Mouse (Mus musculus) right cerebral cortex, postnatal 10 days (tissue): ENCODE measurements around the gene Gpr108.
"Not testable (repeated sequence)": the region's sequence is repeated elsewhere in the genome, so short reads cannot be mapped to it uniquely, and the experiment has no call there.

Experiments used
- DNase-seq, 2 experiments: peaks; one replicate each; pipeline ENCODE4 v3.0.0; 2021; ENCODE audit warnings: low spot score in 2 of 2

Gpr108 gene

DNA sequence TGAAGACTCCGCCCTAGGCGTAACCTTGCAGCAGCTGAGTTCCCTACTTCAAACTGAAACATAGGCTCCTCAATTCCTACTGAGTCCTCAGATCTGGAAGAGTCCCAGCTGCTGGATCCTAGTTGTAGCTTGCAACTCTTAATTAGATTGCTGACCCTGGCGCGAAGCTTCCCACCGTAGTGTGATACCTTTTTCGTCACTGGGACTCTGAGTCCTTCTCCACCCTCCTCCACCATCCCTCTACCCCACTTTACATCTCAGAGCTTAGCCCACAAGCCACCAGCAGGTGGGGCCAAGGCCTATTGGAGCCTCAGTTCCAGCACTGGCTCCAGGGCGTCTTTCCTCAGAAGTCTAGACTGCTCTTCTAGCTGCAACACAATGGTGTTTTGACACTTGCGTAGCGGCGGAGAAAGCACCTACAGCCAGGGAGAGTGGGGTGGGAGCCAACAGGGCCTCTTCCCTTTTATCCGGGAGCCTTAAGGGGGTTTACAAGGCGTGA is at the start of gene Gpr108:
TSS of gene Gpr108 (minus strand) at position 246 of the 499 bp plus-strand sequence.
- DNase-seq = peak; percentile 93 to 94

DNA sequence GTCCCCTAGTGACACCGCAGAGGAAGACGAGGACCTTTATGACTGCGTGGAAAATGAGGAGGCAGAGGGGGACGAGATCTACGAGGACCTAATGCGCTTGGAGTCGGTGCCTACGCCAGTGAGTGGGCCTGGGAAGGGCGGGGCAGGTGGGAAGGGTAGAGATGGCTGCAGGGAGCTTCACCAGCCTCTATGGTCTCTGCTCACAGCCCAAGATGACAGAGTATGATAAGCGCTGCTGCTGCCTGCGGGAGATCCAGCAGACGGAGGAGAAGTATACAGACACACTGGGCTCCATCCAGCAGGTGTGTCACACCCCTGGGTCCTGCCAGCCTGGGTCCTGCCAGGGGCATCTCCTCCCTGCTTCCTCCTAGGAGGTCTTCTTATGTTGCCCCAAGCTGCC is 48.8 kb upstream of the Gpr108 start:
- no peak for DNase-seq

DNA sequence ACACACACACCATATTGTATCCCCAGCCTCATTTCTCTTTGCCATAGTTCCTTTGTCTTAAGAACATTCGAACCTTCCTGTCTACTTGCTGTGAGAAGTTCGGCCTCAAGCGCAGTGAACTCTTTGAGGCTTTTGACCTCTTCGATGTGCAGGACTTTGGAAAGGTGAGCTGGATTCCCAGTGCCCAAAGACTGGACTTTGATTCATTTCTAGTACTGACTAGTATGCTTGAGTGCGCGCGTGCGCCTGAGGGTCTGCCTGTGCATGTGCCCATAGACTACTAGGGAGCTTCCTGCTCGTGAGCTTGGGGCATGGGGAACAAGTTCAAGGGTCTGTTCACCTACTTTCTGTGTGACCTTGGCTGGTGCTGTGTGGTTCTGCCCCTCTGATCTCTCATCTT is 47.7 kb upstream of the Gpr108 start:
- no peak for DNase-seq

DNA sequence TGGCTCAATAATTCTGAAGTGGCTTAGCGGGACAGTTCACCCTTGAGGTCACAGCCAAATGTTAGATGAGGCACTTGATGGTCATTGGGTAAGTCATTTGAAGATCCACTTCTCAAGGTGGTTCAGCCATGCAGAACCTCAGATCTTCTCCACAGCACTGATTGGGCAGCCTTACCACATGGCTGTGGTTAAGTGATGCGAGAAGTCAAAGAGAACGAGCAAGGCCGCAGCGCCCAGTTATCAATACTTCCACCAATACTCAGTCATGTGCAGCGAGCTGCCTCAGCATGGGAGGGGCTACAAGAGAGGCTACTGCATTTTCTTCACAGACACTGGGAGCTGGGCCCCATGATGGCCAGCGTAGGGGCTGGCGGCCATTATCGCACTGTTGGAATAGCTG is 44.7 kb upstream of the Gpr108 start:
- DNase-seq = no peak

DNA sequence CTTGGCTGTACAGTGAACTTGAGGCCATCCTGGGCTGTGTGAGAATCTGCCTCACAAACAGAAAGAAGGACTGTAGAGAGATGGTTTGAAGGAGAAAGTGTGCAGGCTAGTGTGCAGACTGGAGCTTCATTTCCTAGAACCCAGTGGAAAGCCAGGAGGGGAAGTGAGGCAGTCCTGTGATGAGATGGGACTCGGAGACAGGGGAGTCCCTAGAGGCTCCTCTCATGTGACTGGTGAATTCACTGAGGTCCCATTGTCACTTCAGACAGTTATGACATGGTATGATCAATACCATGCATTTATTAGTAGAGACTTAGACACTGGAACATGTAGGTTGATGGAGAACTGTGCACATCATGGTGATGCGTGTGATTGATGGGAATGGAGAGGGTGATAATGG is 44.1 kb upstream of the Gpr108 start:
- no peak for DNase-seq

DNA sequence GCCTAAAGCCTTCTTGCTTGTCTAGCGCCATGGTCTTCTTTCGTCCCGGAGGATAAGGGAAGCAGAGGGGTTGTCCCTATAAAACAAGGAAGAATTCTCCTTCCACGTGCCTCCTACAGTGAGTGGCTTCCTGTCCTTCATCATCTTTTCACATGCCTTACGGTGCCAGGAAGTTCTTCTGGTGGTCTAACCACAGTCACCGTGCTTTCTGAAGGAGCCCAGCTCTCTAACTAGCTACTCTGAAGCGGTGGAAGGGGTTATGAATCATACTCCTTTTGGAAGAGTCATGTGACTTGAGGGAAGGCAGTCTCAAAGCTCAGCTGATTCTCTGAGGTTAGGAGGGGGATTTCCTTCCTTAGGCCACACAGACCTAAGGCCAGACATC is 42.4 kb upstream of the Gpr108 start:
- no peak for DNase-seq

DNA sequence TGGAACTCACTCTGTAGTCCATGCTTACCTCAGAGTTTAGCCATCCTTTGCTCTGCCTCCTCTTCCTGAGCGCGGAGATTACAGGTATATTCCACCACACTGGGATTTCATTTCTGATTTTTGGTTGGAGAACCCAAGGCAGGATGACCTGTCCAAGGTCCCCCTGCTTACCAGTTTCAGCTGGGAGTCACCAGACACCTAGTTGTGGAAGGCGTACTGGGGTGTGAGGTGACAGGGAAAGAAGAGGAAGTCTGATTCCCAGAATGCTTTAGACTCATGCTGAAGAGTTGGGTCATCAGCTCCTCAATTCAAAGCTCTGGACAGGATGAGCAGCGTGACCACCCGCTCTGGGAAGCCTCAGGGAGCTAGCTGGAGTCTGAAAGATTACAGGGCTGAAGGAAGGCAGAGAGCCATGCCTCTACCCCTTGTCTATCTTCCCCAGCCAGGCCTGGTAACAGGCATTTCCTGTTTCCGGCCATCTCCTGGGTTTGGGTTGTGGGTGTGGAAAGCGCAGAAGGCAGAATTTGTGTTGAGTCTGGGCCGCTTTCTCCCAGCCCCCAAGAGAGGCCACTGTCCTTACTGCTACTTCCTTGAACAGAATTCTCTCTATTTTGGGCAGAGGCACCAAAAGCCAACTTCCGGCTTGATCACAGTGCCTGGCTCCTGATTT is 41.9 kb upstream of the Gpr108 start:
- DNase-seq = peak; percentile 57 to 62

DNA sequence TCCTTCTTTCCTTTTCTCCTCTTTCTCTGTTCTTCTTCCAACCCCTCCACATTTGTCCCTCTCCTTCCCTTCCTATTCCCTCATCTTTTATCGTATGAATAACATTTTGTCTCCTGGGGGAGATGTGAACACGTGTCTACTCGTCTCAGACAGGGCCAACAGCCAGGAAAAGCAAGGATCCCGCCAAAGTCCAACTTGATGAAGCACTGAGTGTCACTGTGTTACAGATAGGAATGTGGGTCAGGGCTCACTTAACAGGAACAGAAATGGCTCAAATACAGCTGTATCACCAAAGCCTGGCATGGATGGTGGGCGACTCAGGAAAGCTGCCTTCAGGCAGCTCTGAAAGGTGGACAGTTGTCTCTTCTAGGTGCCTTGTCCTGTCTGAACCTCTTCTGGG is 41.0 kb upstream of the Gpr108 start:
- DNase-seq = no peak

DNA sequence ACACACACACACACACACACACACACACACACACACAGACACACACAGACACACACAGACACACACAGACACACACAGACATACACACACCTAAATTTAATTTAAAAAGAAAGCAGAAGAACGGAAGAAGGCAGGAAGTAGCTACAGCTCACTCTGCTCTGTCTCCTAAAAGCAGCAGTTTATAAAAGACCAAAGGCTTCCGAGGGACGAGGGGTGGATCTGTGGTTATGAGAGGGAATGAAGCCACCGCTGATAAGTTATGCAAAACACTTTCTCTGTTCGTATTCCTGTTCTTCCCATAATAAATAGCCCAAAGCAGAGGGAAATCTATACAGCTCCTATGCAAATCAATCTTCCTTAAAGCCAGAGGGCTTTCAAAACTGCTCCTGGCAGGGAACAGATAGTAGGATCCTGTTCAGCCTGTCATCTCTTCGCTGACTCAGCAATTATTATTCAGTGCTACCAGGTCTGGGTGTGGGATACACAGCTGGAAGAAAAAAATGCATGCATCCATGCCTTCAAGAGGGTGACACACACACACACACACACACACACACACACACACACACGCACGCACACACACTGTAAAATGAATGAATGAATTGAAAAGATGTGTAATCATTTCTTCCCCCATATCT is 38.6 kb upstream of the Gpr108 start:
- DNase-seq = no peak

DNA sequence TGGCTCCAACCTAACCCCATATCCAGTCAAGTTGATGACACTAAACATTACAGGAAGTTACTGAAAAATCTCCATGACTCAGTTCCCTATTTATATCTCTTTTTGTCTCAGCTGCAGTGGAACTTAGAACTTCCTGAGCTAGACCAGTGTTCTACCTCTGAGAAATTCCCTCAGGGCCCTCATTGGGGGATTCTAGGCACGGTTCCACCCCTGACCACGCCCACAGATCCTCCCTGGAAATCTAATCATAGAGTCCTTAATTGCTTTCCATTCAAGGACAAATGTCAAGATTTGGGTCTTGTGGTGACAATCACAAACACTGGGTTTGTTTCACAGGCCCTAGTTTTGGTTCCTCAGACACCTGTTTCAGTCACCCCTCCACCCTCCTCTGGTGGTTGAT is 36.8 kb upstream of the Gpr108 start:
- no peak for DNase-seq

DNA sequence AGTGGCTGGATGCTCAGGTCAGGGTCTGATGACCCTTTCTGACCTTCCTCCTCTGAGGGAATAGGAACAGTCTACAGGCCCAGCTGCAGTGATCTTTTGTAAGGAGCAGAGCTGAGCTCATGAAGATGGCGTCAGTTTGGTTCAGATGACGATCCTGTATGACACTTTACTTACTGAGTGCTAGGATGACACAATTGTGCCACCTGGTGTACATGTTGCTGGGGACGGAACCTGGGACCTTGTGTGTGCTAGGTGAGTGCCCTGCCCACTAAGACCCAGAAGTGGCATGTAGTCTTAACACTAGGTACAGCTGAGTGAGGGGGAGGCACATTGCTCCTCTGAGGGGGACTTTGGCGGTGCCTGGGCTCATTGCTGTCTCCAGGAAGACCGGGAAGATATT is 35.7 kb upstream of the Gpr108 start:
- DNase-seq = no peak

DNA sequence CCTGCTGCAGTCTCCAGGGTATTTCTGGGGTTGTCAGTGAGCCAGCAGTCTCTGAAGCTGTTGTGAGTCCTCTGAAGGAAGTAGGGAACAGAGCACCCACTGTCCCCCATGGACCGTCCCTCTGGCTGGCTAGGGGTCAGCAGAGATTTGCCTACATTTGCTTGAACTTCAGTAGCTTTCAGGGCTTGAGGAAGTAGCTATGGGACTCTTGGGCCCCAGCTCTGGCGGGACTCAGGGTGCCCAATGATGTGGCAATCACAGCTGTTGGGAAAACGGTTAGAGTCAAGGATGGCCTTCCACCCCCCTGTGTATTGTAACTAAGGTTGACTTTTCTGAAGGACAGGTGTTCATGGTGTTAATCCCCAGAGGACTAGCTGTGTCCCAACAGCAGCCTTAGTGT is 32.2 kb upstream of the Gpr108 start:
- peak in 1 of 2 experiments; percentile 42 for DNase-seq

DNA sequence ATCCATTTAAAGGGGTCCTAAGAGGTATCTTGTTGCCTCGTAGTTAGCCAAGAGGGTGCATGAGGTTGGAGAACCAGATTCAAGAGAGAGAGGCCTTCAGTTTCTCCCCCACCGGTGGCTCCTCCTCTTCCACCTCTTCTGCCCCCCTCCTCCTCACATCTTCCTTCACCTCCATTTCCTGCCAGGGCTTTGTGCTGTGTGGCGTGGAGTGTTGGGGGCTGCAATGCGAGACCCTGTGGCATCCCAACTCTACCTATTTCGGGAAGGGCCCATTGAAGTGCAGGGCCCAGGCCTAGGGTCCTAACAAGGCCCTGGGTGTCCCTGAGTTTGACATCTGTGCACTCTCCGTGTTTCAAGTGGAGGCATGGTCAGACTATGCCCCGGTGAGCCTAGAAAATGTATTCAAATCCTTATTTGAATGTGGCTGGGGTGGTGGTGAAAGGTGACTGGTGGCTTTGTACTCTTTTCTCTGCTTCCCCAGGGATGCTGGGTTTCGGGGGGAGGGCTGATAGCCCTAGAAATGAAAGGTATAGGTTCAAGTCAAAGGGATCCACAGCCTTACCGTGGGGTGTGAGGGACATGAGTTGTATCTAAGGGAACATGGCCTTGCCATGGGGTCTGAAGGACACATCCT is 31.5 kb upstream of the Gpr108 start:
- no peak for DNase-seq

DNA sequence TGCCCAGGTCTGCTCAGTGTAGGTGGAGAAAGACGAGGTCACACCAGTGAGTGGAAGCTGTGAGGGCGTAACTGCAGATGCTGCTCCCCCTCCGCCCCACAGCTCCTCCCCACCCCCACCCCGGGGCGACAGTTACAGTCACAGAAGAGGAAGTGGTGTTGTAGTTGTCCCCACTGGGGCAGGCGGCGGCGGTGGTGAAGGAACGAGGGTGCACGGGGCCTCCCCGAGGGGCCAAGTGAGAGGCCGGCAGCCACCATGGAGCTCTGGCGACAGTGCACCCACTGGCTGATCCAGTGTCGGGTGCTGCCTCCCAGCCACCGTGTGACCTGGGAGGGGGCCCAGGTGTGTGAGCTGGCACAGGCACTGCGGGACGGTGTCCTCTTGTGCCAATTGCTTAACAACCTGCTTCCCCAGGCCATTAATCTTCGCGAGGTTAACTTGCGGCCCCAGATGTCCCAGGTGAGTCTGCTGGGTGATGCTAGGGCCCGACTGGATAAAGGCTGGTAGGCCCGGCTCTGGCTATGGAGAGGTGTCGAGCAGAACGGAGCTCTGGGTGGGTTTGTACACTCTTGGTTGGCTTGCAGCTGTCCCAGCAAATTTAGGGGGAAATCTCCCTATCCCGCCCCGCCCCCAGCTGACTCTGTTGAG is 30.8 kb upstream of the Gpr108 start, which contains the start of gene Vav1:
TSS of gene Vav1 (plus strand) at position 158 of the 648 bp plus-strand sequence.
- DNase-seq = peak in 1 of 2 experiments; percentile 57

DNA sequence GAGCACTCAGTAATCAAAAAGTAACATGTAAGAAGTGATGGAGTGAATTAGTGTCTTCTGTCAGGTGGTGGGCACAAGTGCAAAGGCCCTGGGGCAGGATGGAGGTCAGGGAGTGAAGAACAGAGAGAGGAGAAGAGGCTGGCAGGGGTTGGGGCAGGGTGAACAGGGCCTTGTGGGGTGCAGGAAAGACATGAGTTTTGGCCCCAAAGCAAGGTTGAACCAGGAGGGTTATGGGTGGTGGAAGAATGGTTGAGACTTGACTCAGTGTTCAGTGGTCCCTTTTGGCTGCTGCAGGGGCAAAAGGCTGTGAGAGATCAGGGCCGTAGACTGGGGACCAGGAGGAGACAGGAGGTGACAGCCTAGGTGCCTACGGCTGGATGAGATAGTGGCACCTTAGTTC is 30.3 kb upstream of the Gpr108 start:
- no peak for DNase-seq

DNA sequence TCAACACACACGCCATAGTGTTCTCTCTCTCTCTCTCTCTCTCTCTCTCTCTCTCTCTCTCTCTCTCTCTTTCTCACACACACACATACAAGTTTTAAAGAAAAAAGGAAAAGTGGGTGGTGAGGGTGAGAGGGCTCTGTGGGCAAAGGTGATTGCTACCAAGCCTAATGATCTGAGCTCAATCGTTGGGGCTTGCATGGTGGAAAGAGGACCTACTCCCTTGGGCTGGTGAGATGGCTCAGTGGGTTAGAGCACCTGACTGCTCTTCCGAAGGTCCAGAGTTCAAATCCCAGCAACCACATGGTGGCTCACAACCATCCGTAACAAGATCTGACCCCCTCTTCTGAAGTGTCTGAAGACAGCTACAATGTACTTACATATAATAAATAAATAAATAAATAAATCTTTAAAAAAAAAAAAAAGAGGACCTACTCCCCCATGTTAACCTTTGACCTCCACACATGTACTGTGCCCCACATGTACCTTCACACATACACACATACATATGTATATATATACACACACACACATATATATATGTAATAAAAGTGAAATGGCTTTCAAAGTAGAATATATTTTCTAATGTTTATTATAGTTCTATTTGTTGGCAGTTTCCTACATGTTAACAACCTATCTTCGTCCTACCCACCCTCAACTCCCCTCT is 29.5 kb upstream of the Gpr108 start:
- not testable (repeated sequence) for DNase-seq

DNA sequence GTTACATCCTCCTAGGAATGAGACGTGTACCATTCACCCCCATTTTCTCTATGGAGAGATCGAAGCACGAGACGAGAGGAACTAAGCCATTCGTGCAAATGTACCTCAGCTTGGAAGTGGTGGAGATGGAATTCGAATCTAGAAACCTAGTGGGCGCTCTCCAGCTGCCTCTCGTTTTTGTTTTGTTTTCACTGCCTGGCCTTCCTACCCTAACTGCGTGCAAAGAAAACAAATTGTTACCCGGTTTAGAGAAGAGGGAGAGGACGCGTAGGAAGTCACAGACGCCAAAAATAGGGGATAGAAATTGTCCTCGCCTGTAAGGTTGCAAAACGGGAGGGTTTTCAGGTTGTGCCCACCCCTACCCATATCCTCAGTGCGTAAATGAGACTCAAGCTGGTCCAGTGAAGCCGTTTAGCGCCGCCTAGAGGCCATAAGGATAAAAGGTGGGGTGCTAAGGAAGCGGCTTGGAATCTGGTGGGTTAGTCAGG is 28.4 kb upstream of the Gpr108 start:
- DNase-seq = peak; percentile 83 to 87

DNA sequence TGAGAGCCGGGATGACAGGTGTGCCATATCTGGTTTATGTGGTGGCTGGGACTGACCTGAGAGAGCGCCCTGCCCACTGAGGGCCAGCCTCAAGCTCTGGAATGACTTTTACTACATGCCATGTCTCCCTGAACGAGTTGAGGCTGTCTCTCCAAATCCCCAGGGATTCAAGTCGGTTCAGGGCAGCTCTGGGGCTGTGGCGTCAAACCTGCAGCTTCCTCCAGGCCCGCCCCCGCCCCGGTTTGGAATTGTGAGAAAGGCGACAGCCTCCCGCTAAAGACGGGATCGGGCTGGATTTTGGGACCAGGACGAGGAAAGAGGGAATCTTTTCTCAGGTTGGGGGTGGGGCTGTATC is 27.7 kb upstream of the Gpr108 start:
- no peak for DNase-seq

DNA sequence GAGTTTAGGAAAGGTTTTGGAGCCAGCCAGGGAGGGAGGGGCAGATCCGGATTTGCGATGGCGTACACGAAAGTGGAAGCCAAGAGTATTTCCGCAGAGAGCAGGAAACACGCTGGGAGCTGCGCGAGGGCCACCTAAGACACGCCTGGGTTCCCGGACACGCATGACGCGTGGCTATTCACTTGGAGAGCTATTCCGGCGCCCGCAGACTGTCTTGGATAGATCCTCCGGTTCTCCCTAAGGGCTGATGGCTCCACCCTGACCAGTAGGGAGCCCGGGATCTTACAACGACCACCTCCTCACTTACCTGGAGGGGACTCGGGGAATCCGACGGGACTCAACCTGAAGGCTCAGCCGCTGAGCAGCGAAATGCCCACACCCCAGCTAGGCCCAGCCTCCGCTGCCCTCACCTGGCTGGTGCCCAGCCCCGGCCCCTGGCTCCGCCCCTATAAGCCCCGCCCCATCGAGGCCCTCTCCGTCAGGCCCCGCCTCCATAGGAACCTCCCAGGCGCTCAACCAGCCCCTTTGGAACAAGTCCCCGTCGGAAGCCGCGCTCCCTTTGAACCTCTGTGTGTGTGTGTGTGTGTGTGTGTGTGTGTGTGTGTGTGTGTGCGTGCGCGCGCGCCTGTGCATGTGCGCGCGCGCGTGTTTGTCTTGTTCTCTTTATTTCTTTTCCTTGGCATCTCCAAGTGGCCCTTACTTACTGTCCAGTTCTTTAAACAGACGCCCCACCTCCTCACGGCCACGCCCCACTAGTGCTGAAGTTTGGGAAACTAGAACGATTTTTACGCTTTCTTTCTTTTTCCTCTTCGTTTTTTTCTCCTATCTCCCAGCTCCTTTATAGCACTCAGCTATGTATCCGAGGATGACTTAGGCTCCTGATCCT is 27.1 kb upstream of the Gpr108 start:
- peak; percentile 63 to 65 for DNase-seq

DNA sequence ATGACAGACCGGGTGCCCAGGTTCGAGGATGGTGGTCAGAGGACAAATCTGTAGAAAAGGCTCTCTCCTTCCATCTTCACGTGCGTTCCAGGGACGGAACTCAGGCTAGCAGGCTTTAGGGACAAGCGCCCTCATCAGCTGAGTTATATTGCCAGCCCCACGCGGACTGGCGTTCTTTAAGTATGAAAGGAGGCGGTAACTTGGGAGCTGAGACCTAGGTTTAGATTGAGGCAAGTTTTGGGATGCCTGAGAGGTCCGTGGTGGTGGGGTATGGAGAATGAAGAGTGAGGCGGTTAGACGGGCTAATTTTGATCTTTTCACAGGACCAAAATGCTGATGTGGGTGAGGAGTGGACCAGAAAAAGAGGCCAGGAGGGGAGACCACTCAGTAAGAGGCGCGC is 26.4 kb upstream of the Gpr108 start:
- DNase-seq = no peak

DNA sequence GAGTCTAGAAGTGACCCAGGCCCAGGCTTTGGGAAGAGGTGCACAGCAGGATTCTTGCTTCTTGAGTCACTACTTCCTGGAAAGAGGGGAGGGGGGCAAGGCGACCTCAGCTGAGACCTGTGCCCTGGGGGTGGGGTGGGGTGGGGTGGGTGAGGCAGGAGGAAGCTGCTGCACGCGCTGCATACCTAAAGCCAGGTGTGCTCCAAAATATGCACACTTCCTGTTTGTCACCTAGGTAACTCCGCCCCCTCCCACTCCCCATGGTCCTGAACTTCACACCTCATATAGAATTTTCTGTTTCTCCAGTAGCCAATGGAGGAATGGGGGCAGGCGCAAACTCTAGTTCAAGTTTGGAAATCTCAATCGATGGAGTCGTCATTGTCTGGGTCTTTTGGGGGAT is 25.6 kb upstream of the Gpr108 start:
- no peak for DNase-seq
